Mouse (Mus musculus): Measurements from ENCODE around the gene Gm20388. TPM values are rescaled to one million over a fixed set of nuclear protein-coding genes. Genes with fewer than 3 reads are reported as not detected.

The Gm20388 gene
- polyA plus RNA-seq, 1 experiment from 2014 or later: 5.3 TPM

- Histone ChIP-seq H3K4me2 (peak overlapping the region; percentile 26; the same call in 1 of the 2 replicates), H3K9ac (ENCODE audit: low read depth, low read length) (no peak overlapping the region; the same call in 1 of the 2 replicates), H3K9me3 (ENCODE audit: control insufficient read depth, low read length) (no peaks in the 10 kb centered on the region), H3K36me3 (ENCODE audit: control insufficient read depth, insufficient read depth, low read length) (no peaks in the 10 kb centered on the region), H3K4me3 (ENCODE audit: low read depth, low read length) (no peak overlapping the region), H3K4me1 (replicated peaks; ENCODE audit: control insufficient read depth, insufficient read depth, low read length) (peaks cover 91% of the 10 kb centered on the region), H3K27ac (ENCODE audit: low read depth, low read length) (no peak overlapping the region), H3K27me3 (replicated peaks; ENCODE audit: control insufficient read depth, insufficient read depth, low read length) (no peaks in the 10 kb centered on the region)
- DNase-seq (ENCODE audit: low spot score): no peak
- no peak for ATAC-seq (replicated peaks; ENCODE audit: low FRiP score)
- 48% methylated on average over 16 of the region's 16 CpGs for WGBS
Observed at GRCm38 (mm10) chr8:120530954-120531656, 620.5 kb downstream of the Gm20388 start.

DNA sequence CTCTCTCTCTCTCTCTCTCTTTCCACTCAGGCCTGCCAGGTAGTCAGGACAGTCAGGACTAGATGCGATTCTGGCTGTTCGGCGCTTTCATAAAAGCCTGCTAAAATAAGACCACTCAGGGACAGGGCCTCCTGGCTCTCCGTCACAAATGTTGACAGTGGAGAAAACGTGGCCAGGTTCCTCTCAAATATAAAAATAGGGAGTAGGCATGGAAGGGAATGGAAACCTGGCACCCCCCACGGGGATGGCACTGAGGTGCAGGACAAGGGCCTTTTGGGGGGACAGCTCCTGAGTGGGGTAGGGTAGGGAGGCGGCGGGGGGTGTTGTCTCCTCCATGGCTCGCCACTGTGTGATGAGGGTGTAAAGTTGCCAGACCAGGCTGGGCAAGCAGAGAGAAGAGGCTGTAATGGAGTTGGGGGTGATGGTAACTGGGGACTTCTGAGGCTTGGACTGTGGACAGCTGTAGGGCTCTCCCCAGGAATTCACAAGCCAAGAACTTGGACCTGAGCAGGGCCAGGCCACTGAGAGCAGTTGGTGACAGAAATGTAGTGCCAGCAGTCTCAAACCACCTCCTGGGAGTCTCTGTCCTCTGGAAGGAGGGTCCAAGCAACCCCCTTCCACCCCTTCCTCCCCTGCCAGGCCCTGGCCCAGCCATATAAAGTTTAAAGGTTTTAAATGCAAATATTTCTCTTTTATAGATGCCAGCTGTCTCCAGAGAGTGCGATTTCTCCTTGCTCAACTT lies 621.3 kb downstream of the Gm20388 start:
- Histone ChIP-seq H3K36me3 (ENCODE audit: control insufficient read depth, insufficient read depth, low read length) (no peaks in the 10 kb centered on the region), H3K4me2 (peak overlapping the region; percentile 54), H3K27me3 (replicated peaks; ENCODE audit: control insufficient read depth, insufficient read depth, low read length) (no peaks in the 10 kb centered on the region), H3K27ac (ENCODE audit: low read depth, low read length) (peak overlapping the region; percentile 63), H3K9me3 (ENCODE audit: control insufficient read depth, low read length) (no peaks in the 10 kb centered on the region), H3K9ac (ENCODE audit: low read depth, low read length) (peak overlapping the region; percentile 42; the same call in 1 of the 2 replicates), H3K4me3 (ENCODE audit: low read depth, low read length) (peak overlapping the region; percentile 8; the same call in 1 of the 2 replicates), H3K4me1 (replicated peaks; ENCODE audit: control insufficient read depth, insufficient read depth, low read length) (peaks cover 91% of the 10 kb centered on the region)
- no peak for DNase-seq (ENCODE audit: low spot score)
- ATAC-seq (replicated peaks; ENCODE audit: low FRiP score): no peak
- 56% methylated on average over 10 of the region's 10 CpGs for WGBS

DNA sequence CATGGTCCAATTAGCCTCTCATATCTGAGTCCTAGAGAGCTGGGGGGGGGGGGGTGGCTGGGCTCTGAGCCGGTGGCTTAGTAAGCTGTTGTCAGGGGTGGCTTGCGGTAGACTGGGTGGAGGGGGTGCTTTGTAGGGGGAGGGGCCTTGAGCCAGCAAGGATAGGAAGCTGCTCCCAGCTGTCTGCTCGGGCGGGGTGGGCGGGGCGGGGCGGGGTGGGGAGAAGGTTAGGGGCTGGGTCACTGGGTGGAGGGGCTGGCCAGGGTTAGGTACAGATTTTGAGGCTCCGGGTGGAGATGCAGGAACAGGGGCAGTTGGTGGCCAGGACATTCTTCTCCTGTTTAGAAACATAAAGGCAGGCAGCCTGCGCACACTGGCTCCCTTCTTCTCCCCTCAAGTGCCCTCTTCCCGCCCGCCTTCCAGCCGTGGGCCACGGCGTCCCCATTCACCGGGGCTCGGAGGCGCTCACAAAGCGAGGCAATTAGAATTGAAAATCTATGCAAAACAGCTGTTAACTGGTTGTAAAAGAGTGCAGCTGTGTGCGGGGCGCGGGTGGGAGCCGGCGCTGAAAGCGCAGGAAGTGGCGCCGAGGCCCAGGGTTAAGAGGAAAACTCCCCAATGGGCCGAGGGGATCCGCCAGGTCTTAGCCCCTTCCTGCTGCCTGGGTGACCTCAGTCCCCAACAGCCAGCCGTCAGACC lies 622.0 kb downstream of the Gm20388 start:
- H3K9me3 ChIP-seq (ENCODE audit: control insufficient read depth, low read length): no peaks in the 10 kb centered on the region
- H3K4me1 ChIP-seq (replicated peaks; ENCODE audit: control insufficient read depth, insufficient read depth, low read length): peaks cover 87% of the 10 kb centered on the region
- H3K27me3 ChIP-seq (replicated peaks; ENCODE audit: control insufficient read depth, insufficient read depth, low read length): no peaks in the 10 kb centered on the region
- DNase-seq (ENCODE audit: low spot score) (no peak), ATAC-seq (replicated peaks; ENCODE audit: low FRiP score) (peak; percentile 28)
- H3K36me3 ChIP-seq (ENCODE audit: control insufficient read depth, insufficient read depth, low read length): no peaks in the 10 kb centered on the region
- H3K9ac ChIP-seq (ENCODE audit: low read depth, low read length): no peak overlapping the region
- 6% methylated on average over 29 of the region's 29 CpGs for WGBS
- peak overlapping the region; percentile 54 for H3K4me2 ChIP-seq
- H3K4me3 ChIP-seq (ENCODE audit: low read depth, low read length): peak overlapping the region; percentile 16
- H3K27ac ChIP-seq (ENCODE audit: low read depth, low read length): peak overlapping the region; percentile 4; the same call in 1 of the 2 replicates

DNA sequence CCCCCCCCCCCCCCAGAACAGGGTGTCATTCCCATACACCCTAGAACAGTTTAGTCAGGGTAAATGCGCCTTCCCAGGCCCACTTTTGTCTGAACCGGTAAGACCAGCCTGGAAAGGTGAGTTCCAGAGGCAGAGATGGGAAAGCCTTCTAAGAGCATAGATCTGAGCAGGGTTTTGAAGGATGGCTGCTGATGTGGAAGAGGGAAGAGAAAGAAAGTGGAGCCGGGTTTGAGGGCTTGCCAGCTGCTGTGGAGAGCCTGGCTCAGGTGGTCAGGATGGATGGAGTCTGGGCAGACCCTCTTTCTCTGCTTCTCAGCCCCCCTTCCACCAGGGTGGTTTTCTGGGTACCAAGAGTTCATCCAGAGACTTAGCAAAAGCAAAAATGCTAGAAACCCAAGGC lies 622.7 kb downstream of the Gm20388 start:
- WGBS: 41% methylated on average over 3 of the region's 3 CpGs
- Histone ChIP-seq H3K4me3 (ENCODE audit: low read depth, low read length) (no peak overlapping the region), H3K4me2 (peak overlapping the region; percentile 54), H3K27ac (ENCODE audit: low read depth, low read length) (no peak overlapping the region), H3K4me1 (replicated peaks; ENCODE audit: control insufficient read depth, insufficient read depth, low read length) (peaks cover 83% of the 10 kb centered on the region), H3K27me3 (replicated peaks; ENCODE audit: control insufficient read depth, insufficient read depth, low read length) (no peaks in the 10 kb centered on the region), H3K9ac (ENCODE audit: low read depth, low read length) (0 out of 2 replicates have a peak overlapping the region, but pooled peaks have one; percentile 4), H3K36me3 (ENCODE audit: control insufficient read depth, insufficient read depth, low read length) (no peaks in the 10 kb centered on the region), H3K9me3 (ENCODE audit: control insufficient read depth, low read length) (no peaks in the 10 kb centered on the region)
- no peak for ATAC-seq (replicated peaks; ENCODE audit: low FRiP score)
- no peak for DNase-seq (ENCODE audit: low spot score)

GRCm38 (mm10) chr8:120534080-120534479 lies 623.4 kb downstream of the Gm20388 start:
- no peaks in the 10 kb centered on the region for H3K36me3 ChIP-seq (ENCODE audit: control insufficient read depth, insufficient read depth, low read length)
- ATAC-seq (replicated peaks; ENCODE audit: low FRiP score): no peak
- peaks cover 83% of the 10 kb centered on the region for H3K4me1 ChIP-seq (replicated peaks; ENCODE audit: control insufficient read depth, insufficient read depth, low read length)
- no peak overlapping the region for H3K4me3 ChIP-seq (ENCODE audit: low read depth, low read length)
- H3K4me2 ChIP-seq: no peak overlapping the region; the same call in 1 of the 2 replicates
- no peaks in the 10 kb centered on the region for H3K9me3 ChIP-seq (ENCODE audit: control insufficient read depth, low read length)
- H3K9ac ChIP-seq (ENCODE audit: low read depth, low read length): no peak overlapping the region
- no peak overlapping the region for H3K27ac ChIP-seq (ENCODE audit: low read depth, low read length)
- DNase-seq (ENCODE audit: low spot score): no peak
- 37% methylated on average over 8 of the region's 8 CpGs for WGBS
- H3K27me3 ChIP-seq (replicated peaks; ENCODE audit: control insufficient read depth, insufficient read depth, low read length): no peaks in the 10 kb centered on the region

DNA sequence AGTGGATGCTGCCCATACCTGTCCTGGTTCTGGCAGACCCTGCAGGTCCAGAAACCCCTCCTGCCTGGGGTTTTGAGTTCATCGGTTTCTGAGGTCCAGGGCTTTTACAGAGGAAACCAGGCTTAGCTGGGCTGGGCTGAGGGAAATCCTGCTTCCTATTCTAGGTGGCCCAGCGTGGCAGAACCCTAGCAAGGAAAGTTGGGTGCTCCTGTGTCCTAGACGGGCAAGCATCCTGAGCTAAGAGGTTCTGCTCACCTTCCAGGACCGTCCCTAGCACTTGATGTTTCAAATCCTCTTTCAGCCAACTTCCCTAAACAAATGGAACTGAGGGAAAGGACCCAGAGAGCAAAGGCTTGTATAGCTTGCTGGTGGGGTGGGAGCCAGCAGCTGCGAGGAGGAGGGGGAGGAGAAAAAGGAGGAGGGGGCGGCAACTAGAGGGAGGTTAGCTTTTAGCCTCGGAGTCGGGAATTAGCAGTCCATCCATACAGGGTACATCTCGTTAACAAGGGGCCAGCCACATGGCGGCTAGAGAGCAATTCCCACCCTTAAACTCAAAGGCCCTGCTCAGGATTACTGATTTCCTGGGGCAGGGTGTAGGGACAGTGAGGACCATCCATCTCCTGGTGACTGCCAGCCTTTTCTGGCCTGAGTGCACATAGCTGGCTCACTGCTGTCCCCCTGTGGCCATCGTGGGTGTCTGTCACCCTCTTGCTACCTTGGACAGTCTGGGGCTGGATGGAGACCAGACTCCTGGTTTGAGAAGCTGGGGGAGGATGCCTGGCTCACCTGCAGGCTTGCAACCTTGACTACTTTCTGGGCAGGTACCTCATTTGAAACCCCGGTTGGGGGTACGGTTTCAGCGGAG lies 624.1 kb downstream of the Gm20388 start:
- Histone ChIP-seq H3K27me3 (replicated peaks; ENCODE audit: control insufficient read depth, insufficient read depth, low read length) (no peaks in the 10 kb centered on the region), H3K9me3 (ENCODE audit: control insufficient read depth, low read length) (no peaks in the 10 kb centered on the region), H3K36me3 (ENCODE audit: control insufficient read depth, insufficient read depth, low read length) (no peaks in the 10 kb centered on the region), H3K9ac (ENCODE audit: low read depth, low read length) (no peak overlapping the region), H3K4me2 (peak overlapping the region; percentile 100), H3K4me1 (replicated peaks; ENCODE audit: control insufficient read depth, insufficient read depth, low read length) (peaks cover 85% of the 10 kb centered on the region), H3K4me3 (ENCODE audit: low read depth, low read length) (peak overlapping the region; percentile 81), H3K27ac (ENCODE audit: low read depth, low read length) (no peak overlapping the region; the same call in 1 of the 2 replicates)
- DNase-seq (ENCODE audit: low spot score) (peak; percentile 83), ATAC-seq (replicated peaks; ENCODE audit: low FRiP score) (peak; percentile 66)
- WGBS: 16% methylated on average over 14 of the region's 14 CpGs

GRCm38 (mm10) chr8:120535452-120536305 lies 625.0 kb downstream of the Gm20388 start:
- peak; percentile 73 for DNase-seq (ENCODE audit: low spot score)
- Histone ChIP-seq H3K4me2 (peak overlapping the region; percentile 100), H3K4me3 (ENCODE audit: low read depth, low read length) (peak overlapping the region; percentile 81), H3K36me3 (ENCODE audit: control insufficient read depth, insufficient read depth, low read length) (no peaks in the 10 kb centered on the region), H3K9me3 (ENCODE audit: control insufficient read depth, low read length) (no peaks in the 10 kb centered on the region), H3K27me3 (replicated peaks; ENCODE audit: control insufficient read depth, insufficient read depth, low read length) (no peaks in the 10 kb centered on the region), H3K9ac (ENCODE audit: low read depth, low read length) (peak overlapping the region; percentile 89), H3K4me1 (replicated peaks; ENCODE audit: control insufficient read depth, insufficient read depth, low read length) (peaks cover 88% of the 10 kb centered on the region), H3K27ac (ENCODE audit: low read depth, low read length) (peak overlapping the region; percentile 93)
- no peak for ATAC-seq (replicated peaks; ENCODE audit: low FRiP score)
- WGBS: under 1% methylated on average over 68 of the region's 79 CpGs
